Mouse (Mus musculus) midbrain, embryonic 16.5 days (tissue): ENCODE measurements around the gene Calcr. TPM values are rescaled to one million over a fixed set of nuclear protein-coding genes. Genes with fewer than 3 reads are reported as not detected.
A peak's percentile ranks its signal among the peaks of the same experiment; 100 is the strongest.

Experiments
- ATAC-seq: fragments of 200-750 bp; cut with Nextera tagmentation; 2 replicates; pipeline ENCODE4 v1.8.0; 2017; ENCODE audit warnings: moderate TSS enrichment
- H3K27ac ChIP-seq: fragments of 300-500 bp; sonication (generic); 2 replicates; pipeline ENCODE4 v1.5.1; 2014; ENCODE audit warnings: mild to moderate bottlenecking, low read length, mixed read lengths
- H3K27me3 ChIP-seq: fragments of 300-500 bp; sonication (generic); 2 replicates; pipeline ENCODE4 v1.6.1; 2014; ENCODE audit warnings: low read depth, low read length, mixed read lengths; ENCODE audit not compliant: control insufficient read depth, insufficient read depth
- H3K36me3 ChIP-seq: fragments of 300-500 bp; sonication (generic); 2 replicates; pipeline ENCODE4 v1.6.1; 2014; ENCODE audit warnings: mild to moderate bottlenecking, low read length, moderate library complexity, mixed read lengths; ENCODE audit not compliant: control insufficient read depth, insufficient read depth
- H3K4me1 ChIP-seq: fragments of 300-500 bp; sonication (generic); 2 replicates; pipeline ENCODE4 v1.6.1; 2014; ENCODE audit warnings: mild to moderate bottlenecking, low read length, mixed read lengths; ENCODE audit not compliant: control insufficient read depth, insufficient read depth
- H3K4me2 ChIP-seq: fragments of 300-500 bp; sonication (generic); 2 replicates; pipeline ENCODE4 v1.6.1; 2014; ENCODE audit warnings: mild to moderate bottlenecking, low read length, mixed read lengths
- H3K4me3 ChIP-seq: fragments of 300-500 bp; sonication (generic); 2 replicates; pipeline ENCODE4 v1.5.1; 2014; ENCODE audit warnings: low read depth, mild to moderate bottlenecking, low read length, moderate library complexity, mixed read lengths
- H3K9ac ChIP-seq: fragments of 300-500 bp; sonication (generic); 2 replicates; pipeline ENCODE4 v1.6.1; 2014; ENCODE audit warnings: low read depth, low read length, mixed read lengths
- H3K9me3 ChIP-seq: fragments of 300-500 bp; sonication (generic); replicated peaks from 2 replicates; pipeline ENCODE4 v1.6.1; 2014; ENCODE audit warnings: mild to moderate bottlenecking, low read length, mixed read lengths; ENCODE audit not compliant: control insufficient read depth, poor library complexity, severe bottlenecking
- WGBS: fragments of 180-500 bp; shearing (Covaris S2); extraction: QIAGEN DNeasy Blood & Tissue Kit; methylation state at CpG from one replicate; pipeline ENCODE4 v1.1.7; 2014; 5-methylcytosine and 5-hydroxymethylcytosine counted together
- polyA plus RNA-seq: library from polyadenylated mRNA; unstranded; fragments of >200 nt; fragmentation: Nextera tagmentation; extraction: Ambion mirVana; gene quantifications from 2 replicates; pipeline ENCODE4 v1.2.1, GENCODE M21; 2015

The Calcr gene
- 8.9 and 9.6 TPM in 2 replicates for polyA plus RNA-seq

GRCm38 (mm10) chr6:3764230-3764764 is at the start of gene Calcr:
Gene Calcr, minus strand, starts transcription at chr6:3764714.
- Histone ChIP-seq H3K4me3 (peak within 1 kb of the TSS; percentile 52), H3K4me2 (peak within 1 kb of the TSS; percentile 95), H3K27ac (no peak within 1 kb of the TSS), H3K27me3 (peaks cover 35% of the 10 kb centered on the region), H3K4me1 (peaks cover 7% of the 10 kb centered on the region), H3K9ac (peak within 1 kb of the TSS; percentile 55; the same call in 1 of the 2 replicates), H3K9me3 (no peaks in the 10 kb centered on the region), H3K36me3 (no peaks in the 10 kb centered on the region)
- no peak for ATAC-seq
- 3% methylated on average over 12 of the region's 12 CpGs for WGBS

GRCm38 (mm10) chr6:3767485-3767884 is 3.0 kb upstream of the Calcr start:
- H3K27me3 ChIP-seq = peaks cover 33% of the 10 kb centered on the region
- no peak overlapping the region for H3K9ac ChIP-seq
- H3K4me3 ChIP-seq = no peak overlapping the region
- no peak overlapping the region for H3K4me2 ChIP-seq
- ATAC-seq = no peak
- no peaks in the 10 kb centered on the region for H3K9me3 ChIP-seq
- no peaks in the 10 kb centered on the region for H3K36me3 ChIP-seq
- no peak overlapping the region for H3K27ac ChIP-seq
- H3K4me1 ChIP-seq = peaks cover 7% of the 10 kb centered on the region
- WGBS = 93% methylated on average over 2 of the region's 2 CpGs

DNA sequence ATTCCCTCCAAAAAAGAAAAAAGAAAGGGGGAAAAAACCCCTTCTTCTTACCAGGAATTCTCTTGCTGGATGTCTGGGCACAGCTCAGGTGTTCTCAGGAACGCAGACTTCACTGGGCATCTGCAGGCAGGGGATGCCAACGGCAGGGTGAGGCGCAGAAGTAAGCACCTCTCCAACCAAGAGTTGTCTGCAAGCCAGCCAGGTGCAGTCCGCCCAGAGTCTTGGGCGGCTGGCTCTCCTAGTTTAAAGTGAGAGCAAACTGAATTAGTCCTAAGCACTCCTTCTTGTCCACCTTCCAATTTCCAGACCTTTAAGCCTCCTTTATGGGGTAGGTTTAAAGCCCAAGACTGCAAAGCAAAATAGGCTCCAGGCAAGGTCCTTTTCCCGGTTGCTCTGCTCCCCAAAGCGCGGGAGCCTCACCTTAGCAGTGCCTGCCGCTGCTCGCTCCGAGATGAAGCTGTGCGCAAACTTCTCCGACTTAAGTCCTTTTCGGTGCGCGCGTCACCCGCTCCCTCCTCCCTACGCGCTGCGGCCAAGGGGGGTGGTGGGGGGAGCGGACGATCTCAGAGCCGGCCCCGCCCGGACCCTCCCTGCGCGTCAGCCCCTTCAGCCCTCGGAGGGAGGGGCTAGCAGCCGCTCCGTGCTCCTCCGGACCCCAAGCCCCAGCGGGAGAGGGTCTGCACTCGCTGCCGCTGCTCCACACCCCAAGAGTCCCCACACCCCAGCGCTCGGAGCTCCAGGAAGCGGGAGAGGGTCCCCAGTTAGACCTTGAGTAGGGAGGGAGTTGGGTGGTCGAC is 1.1 kb downstream of the Calcr start:
- H3K4me2 ChIP-seq = peak overlapping the region; percentile 95
- 1% methylated on average over 29 of the region's 39 CpGs for WGBS
- peak; percentile 64 for ATAC-seq

GRCm38 (mm10) chr6:3751576-3751975 is 12.9 kb downstream of the Calcr start:
- H3K4me2 ChIP-seq = no peak overlapping the region
- H3K36me3 ChIP-seq = no peaks in the 10 kb centered on the region
- H3K9me3 ChIP-seq = no peaks in the 10 kb centered on the region
- H3K4me1 ChIP-seq = no peaks in the 10 kb centered on the region
- 82% methylated on average over 3 of the region's 3 CpGs for WGBS
- no peaks in the 10 kb centered on the region for H3K27me3 ChIP-seq
- no peak overlapping the region for H3K9ac ChIP-seq
- H3K4me3 ChIP-seq = no peak overlapping the region
- ATAC-seq = no peak
- no peak overlapping the region for H3K27ac ChIP-seq

More for the DNA sequence above, 1.1 kb downstream of the Calcr start:
- H3K36me3 ChIP-seq = no peaks in the 10 kb centered on the region
- H3K9me3 ChIP-seq = no peaks in the 10 kb centered on the region
- H3K27me3 ChIP-seq = peaks cover 35% of the 10 kb centered on the region
- peak overlapping the region; percentile 52 for H3K4me3 ChIP-seq
- no peak overlapping the region for H3K27ac ChIP-seq
- peaks cover 7% of the 10 kb centered on the region for H3K4me1 ChIP-seq
- peak overlapping the region; percentile 55; the same call in 1 of the 2 replicates for H3K9ac ChIP-seq

DNA sequence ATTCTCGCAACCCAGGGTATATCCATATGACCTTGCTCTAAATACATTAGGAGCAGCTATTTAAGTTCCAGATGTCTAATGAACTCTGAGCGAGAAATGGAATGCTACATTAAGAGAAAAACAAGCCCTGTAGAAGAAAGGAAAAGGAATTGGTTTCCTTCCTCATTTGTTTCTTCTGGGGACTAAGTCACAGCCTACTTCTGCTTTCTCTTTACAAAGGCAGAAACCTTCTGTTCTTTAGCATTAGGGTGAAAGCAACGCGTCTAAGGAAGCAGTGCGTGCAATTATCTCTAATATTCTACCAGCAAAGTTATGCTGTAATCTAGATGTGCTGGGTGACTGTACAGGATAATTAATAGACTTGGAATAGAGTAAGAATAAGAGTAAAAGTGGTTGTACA is 14.9 kb downstream of the Calcr start:
- Histone ChIP-seq H3K4me1 (no peaks in the 10 kb centered on the region), H3K27ac (no peak overlapping the region), H3K27me3 (no peaks in the 10 kb centered on the region), H3K9ac (no peak overlapping the region), H3K9me3 (no peaks in the 10 kb centered on the region), H3K4me2 (no peak overlapping the region), H3K36me3 (no peaks in the 10 kb centered on the region), H3K4me3 (no peak overlapping the region)
- ATAC-seq = no peak
- 87% methylated on average over 5 of the region's 5 CpGs for WGBS

- Histone ChIP-seq H3K9ac (no peak overlapping the region), H3K4me1 (no peaks in the 10 kb centered on the region), H3K4me2 (no peak overlapping the region), H3K36me3 (no peaks in the 10 kb centered on the region), H3K4me3 (no peak overlapping the region), H3K27ac (no peak overlapping the region), H3K27me3 (no peaks in the 10 kb centered on the region), H3K9me3 (no peaks in the 10 kb centered on the region)
- 42% methylated on average over 2 of the region's 2 CpGs for WGBS
- no peak for ATAC-seq
These were observed 19.0 kb downstream of the Calcr start for GRCm38 (mm10) chr6:3745546-3745945.

- H3K9me3 ChIP-seq = no peaks in the 10 kb centered on the region
- no peak overlapping the region for H3K4me2 ChIP-seq
- H3K4me1 ChIP-seq = no peaks in the 10 kb centered on the region
- H3K27me3 ChIP-seq = no peaks in the 10 kb centered on the region
- H3K36me3 ChIP-seq = no peaks in the 10 kb centered on the region
- H3K4me3 ChIP-seq = no peak overlapping the region
- no peak overlapping the region for H3K27ac ChIP-seq
- no peak for ATAC-seq
- no peak overlapping the region for H3K9ac ChIP-seq
- 82% methylated on average over 7 of the region's 7 CpGs for WGBS
These were observed 22.4 kb downstream of the Calcr start for GRCm38 (mm10) chr6:3741996-3742713.

GRCm38 (mm10) chr6:3741296-3741695 is 23.2 kb downstream of the Calcr start:
- H3K4me2 ChIP-seq = no peak overlapping the region
- WGBS = 55% methylated on average over 11 of the region's 11 CpGs
- H3K4me3 ChIP-seq = no peak overlapping the region
- no peaks in the 10 kb centered on the region for H3K36me3 ChIP-seq
- H3K4me1 ChIP-seq = no peaks in the 10 kb centered on the region
- no peak for ATAC-seq
- no peak overlapping the region for H3K9ac ChIP-seq
- no peak overlapping the region for H3K27ac ChIP-seq
- no peaks in the 10 kb centered on the region for H3K9me3 ChIP-seq
- no peaks in the 10 kb centered on the region for H3K27me3 ChIP-seq
